Mouse (Mus musculus) T-cell, adult 2 months (primary cell): ENCODE measurements around the gene Stat6.

Source experiments
- DNase-seq: peaks from one replicate; pipeline ENCODE4 v3.0.0; 2022; ENCODE audit warnings: low spot score

The Stat6 gene

DNA sequence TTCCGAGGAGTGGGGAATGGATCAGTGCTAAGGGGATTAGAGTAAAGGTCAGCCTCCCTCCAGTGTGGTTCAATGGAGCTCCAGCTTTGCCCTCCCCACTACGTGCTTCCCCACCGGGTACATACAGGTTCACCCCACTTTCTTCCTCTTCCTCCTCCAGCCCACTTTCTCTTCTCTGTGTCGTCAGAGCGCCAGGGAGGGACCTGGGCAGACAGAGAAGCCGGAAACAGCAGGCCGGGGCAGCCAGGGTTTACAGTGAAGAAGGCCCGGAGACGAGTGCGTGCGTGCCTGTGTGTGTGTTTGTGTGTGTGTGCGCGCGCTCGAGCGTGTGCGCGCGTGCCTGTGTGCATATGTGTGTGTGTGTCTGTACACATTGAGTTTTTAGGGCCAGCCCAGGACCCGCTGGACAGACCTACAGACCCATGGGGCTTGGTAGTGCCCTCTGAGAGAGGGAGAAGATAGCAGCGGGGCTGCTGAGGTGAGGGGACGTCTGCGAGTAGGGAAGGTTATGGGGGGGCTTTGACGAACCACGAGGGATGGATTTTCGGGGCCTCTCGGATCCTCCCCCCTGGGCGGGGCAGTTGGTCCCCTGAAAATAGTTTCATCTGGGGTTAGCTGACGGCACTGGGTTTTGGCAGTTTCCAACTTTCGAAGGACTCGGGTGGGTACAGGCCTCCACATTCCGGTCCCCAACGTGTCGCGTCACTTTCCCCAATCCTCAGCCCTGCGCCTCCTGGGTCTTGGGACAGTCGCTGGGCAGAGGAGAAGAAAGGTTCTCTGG is at the start of gene Stat6:
Gene Stat6 (plus strand): TSS at position 215 of the 781 bp plus-strand sequence.
- peak; percentile 89 for DNase-seq

DNA sequence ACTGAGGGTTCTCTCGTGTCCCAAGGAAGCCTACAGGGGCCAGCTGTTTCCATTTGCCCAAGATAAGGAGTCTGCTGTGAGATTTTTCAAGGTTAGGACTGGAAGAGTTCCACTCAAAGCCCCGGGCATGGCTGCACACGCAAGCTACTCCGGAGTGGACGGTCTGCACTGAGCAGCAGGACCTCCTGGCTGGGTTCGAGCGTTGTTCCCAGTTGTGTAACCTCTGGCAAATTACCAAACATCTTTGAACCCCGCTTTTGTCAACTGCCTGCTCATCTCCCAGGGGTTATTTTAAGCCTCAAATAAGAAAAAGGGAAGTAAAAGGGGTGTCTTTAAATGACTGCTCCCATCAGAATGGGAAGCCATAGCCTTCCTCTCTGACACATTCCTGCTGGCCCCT is 48.4 kb upstream of the Stat6 start:
- DNase-seq = no peak

GRCm38 (mm10) chr10:127594930-127595715 is 47.7 kb upstream of the Stat6 start:
- DNase-seq = no peak

DNA sequence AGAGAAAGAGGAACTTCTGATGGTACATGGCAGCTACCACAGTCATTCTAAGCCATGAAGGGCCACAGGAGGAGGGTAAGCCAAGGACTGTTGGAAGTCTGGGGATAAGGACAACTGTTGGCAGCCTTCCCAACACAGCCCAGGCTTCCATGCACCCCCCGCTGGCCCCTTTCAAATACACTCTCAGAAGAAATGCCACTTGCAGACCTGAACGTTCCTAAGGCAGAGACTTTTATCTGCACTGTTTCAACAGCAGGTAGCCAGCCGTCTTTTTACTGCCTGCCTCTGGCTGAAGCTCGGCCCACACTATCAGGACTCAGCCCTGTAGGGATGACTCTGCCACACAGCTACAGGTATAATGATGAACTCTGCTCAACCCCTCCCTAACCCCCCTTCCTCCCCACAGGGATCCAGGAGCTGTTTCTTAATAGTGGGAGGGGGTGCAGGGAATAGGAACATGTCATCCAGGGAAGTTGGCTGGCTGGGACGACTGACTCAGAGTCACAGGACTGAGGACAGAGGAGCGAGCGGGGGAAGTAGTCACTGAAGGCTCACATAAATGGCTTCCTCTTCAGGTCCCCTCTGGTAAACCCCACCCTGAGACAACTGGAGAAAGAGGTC is 46.4 kb upstream of the Stat6 start:
- DNase-seq = no peak

DNA sequence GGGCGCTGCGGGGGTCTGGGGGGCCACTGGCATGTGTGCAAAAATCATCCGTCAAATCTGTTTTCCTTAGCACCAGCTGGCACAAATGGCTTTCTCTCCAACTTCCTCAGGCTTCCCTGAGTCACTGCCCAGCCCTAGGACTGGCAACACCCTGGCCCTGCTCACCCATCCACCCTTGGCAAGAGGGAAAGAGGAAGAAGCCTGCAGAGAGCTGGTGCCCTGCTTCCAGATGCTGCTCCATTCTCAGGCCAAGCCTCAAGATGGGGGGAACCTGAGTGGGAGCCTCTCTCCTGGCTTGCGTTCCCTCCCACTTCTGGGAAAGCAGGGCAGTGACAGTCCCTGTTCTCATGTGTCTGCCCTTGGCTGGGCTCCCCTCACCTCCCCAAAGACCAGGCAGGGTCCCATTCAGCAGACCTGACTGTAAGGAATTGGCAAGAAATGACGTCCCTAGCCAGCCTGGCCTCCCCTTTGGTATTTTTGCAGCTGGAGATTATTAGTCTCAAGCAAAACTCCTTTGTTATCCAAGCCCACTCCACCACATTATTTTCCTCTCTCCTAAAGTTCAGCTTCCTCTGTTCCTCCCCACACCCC is 45.4 kb upstream of the Stat6 start:
- no peak for DNase-seq

- no peak for DNase-seq
Measured at GRCm38 (mm10) chr10:127598607-127599006, 44.2 kb upstream of the Stat6 start.

GRCm38 (mm10) chr10:127599252-127599651 is 43.5 kb upstream of the Stat6 start:
- no peak for DNase-seq

DNA sequence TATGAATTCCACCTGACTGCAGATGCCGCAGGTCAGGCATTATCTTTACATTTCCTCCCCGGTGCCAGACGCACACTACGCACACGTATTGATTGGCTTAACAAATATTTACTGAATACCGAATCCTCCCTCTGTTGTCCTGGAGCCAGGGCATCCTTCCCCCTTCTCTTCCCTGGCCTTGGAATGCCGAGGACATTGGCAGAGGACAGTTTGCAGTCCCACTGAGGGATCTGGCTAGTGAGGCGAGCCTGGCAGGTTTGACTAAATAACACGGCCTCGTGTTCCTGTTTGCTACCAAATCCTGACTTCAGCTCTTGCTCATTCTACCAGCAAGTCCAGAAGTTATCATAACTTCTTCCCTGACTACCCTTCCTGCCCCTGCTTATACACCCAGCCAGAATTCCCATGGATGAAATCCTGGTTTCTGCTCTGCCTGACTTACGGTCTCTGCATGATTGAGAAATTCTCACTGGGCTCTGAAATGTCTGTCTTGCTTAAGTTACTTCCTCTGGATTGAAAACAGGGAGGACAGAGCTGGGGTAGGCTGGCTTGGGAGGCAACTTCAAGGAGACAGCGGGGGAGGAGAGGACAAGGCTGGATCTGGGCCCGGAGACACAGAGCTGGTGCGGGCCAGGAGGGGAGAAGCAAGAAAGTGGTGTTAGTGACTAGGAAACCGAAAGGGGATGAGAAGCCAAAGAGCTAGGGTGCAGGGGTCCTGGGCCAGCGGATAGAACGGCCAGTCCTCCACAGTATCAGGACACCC is 42.8 kb upstream of the Stat6 start:
- no peak for DNase-seq

GRCm38 (mm10) chr10:127602194-127602593 is 40.6 kb upstream of the Stat6 start:
- DNase-seq = no peak

DNA sequence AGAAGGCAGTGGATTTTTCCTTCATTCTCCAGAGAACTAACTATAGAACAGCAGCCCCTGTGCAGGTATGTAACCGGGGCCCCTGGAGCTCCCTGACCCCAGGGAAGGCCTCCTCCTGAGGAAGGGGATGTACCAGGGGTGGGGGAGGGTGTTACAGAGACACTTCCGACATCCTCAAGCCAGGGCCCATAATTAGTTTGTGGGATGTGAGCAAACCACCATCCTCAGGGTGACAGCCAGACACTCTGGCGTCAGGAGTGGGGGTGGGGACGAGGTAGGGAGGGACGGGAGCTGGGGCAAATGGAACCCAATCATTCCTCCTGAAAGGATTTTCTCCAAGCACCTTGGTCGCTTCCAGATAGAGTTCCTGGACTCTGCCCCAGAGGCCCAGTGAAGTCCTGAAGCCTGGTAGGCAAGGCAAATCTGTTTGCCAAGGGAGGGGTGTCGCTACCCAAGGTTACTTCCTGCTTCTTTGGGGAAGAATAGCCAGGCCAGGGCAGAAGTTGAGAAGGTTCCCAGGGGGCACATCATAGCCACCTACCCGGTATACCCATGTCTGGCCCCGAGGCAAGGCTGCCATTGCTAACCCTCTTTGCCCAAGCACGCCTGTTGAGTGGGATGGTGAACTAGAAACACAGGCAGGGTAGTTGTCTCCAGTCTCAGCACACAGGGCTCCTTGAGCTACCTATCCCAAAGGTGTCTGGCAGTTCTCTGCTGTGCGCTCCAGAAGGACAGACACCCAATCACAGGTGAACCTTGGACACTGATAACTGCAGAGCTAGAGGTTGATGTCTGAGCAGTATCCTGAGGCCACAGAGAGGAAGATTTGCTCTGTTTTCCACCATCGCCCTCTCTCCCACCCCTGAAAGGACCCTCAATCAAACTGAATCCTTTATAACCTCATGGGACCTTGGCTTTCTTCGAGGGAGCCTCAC is 39.1 kb upstream of the Stat6 start:
- DNase-seq = no peak

GRCm38 (mm10) chr10:127604465-127605250 is 38.1 kb upstream of the Stat6 start:
- no peak for DNase-seq

GRCm38 (mm10) chr10:127605251-127605547 is 37.6 kb upstream of the Stat6 start:
- DNase-seq = no peak

DNA sequence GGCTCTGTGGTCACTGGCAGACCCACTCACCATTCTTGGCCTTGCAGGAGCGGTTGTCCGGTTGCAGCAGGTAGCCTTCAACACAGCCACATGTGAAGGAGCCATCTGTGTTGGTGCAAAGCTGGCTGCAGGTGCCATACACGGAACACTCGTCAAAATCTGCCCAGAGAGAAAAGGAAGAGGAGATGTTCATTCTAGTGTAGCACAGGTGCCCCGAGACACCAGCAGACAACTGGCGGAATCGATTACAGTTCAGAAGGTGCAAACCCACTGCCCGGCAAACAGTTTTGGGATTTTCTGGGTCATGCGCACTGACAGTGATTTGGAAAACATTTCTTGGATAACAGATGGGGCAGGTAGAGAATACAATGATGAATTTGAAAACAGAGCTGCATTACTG is 37.0 kb upstream of the Stat6 start:
- DNase-seq = no peak

DNA sequence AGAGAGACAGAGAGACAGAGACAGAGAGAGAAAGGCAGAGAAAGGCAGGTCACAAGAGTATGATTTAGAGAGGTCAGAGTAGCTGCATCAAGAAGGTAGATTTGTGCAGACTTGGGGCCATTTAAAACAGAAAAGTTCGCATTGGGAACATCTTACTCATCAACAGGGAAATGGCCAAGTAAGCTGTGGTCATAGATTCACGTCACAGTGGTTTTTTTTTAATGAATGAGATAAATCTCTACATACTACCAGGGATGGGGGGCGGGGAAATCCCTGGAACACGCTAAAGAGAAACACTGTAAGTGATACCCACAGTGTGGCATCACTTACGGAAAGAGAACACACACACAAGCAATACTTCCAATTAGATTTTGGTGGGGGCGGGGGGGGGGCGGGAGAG is 35.7 kb upstream of the Stat6 start:
- DNase-seq = no peak

DNA sequence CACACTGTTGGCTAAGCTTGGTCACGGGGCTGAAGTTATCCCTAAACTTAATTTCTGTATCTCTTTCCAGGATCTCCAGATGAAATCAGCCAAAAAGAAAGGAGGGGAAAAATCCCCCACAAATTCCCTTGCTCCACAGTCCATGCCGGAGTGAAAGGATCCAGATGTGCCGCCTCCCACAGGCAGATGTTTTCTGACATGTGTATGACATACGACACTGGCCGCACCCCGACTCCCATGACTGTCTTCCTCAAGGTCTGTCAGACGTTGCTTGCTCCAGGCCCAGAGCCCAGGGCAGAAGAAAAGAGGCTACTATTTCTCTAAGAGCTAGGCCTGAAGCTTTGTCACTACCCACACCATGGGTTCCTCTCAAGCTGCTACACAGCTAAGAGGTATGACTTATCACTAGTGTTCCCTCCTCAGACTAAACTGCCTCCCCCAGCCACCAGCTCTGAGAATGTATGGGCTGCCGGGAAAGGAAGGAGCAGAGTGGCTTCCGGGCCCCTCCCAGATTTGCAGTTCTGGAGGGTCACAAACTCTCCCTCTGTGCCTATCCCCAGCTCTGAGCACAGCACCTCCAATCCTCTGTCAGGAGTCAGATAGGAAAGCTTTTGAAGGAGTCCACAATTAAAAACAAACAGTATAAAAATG is 33.2 kb upstream of the Stat6 start:
- no peak for DNase-seq

GRCm38 (mm10) chr10:127610066-127610415 is 32.7 kb upstream of the Stat6 start:
- no peak for DNase-seq

DNA sequence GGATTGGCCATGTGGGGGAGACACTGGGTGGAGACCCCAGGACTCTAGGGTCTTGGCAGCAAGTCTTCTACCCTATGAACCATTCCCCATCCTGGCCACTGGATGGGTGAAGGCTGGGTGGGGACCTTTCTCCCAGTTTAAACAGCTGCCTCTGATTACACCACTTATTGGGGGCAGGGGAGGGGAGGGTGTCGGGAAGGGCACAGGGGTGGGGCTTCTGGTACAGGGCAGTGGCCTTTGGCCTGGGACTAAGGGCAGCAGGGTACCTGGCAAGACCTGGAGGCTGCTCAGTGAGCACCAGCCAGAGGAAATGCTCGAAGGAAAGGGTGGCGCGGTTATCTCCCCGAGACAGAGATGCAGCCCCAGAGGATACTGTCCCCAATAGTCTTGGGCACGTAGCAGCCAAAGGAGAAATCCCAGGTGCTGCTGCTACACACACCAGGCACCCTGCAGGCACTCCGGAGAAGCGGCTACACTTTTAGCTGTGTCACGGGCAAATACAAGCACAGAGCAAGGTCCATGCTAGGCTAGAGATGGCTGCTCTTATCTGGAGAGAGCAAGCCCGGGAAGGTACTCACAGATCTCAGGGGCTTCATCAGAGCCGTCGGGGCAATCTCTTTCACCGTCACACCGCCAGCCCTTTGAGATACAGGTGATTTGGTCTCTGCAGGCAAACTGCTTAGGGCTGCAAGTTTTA is 30.6 kb upstream of the Stat6 start:
- no peak for DNase-seq

GRCm38 (mm10) chr10:127614236-127615033 is 28.4 kb upstream of the Stat6 start:
- DNase-seq = no peak
